17 mouse cellular contexts compared by ENCODE assay signal in genomic region chr8:95850326-95850725, GRCm38 (mm10).
"Had no signal": no experiment of that assay in that cellular context is flagged by ENCODE, and none has a peak within 500 bp of the region (broad histone marks: within the 10 kb centered on the region; RNA-seq: fewer than 3 reads in every experiment).

No protein-coding gene starts in this region.

- H3K27me3 ChIP-seq: neural tube, embryonic 13.5 days; neural tube, embryonic 15.5 days; stomach, embryonic 15.5 days had no signal

- H3K4me3 ChIP-seq: midbrain, embryonic 10.5 days; myocyte; neural tube, embryonic 13.5 days; neural tube, embryonic 15.5 days; stomach, embryonic 15.5 days had no signal

- H3K9ac ChIP-seq: liver, embryonic 14.5 days; lung, embryonic 14.5 days; neural tube, embryonic 13.5 days; neural tube, embryonic 15.5 days; stomach, embryonic 15.5 days had no signal

- H3K9me3 ChIP-seq: midbrain, embryonic 10.5 days; neural tube, embryonic 13.5 days; neural tube, embryonic 15.5 days; stomach, embryonic 15.5 days had no signal

- H3K27ac ChIP-seq: liver, embryonic 14.5 days; midbrain, embryonic 10.5 days; neural tube, embryonic 13.5 days; neural tube, embryonic 15.5 days; stomach, embryonic 15.5 days; stomach, postnatal 0 days had no signal

- H3K4me2 ChIP-seq: lung, embryonic 14.5 days; neural tube, embryonic 13.5 days; neural tube, embryonic 15.5 days; stomach, embryonic 15.5 days had no signal

- DNase-seq: lung, adult 18-20 months; lung, embryonic 14.5 days; lung, postnatal 10 days; lung, postnatal 4 days; midbrain, embryonic 14.5 days; right cerebral cortex, postnatal 14 days; thymus, adult 2 months; thymus, postnatal 25 days; thymus, postnatal 4 days had no signal

- ATAC-seq: midbrain, embryonic 16.5 days had no signal
